Mouse (Mus musculus) stomach, embryonic 14.5 days (tissue): Measurements from ENCODE around the gene Adam15. TPM values are rescaled to one million over a fixed set of nuclear protein-coding genes. Genes with fewer than 3 reads are reported as not detected.

Experiments
- ATAC-seq: fragments of 200-750 bp; cut with Nextera tagmentation; 2 replicates; pipeline ENCODE4 v1.8.0; 2017; ENCODE audit warnings: low read depth, moderate TSS enrichment; ENCODE audit not compliant: insufficient number of reproducible peaks, insufficient read depth, low FRiP score
- H3K27ac ChIP-seq: fragments of 300-500 bp; sonication (generic); 2 replicates; pipeline ENCODE4 v1.5.1; 2014; ENCODE audit warnings: mild to moderate bottlenecking, low read length, moderate library complexity, mixed read lengths
- H3K27me3 ChIP-seq: fragments of 300-500 bp; sonication (generic); 2 replicates; pipeline ENCODE4 v1.6.1; 2014; ENCODE audit warnings: low read length, control low read depth, mixed read lengths; ENCODE audit not compliant: control insufficient read depth, insufficient read depth
- H3K36me3 ChIP-seq: fragments of 300-500 bp; sonication (generic); 2 replicates; pipeline ENCODE4 v1.6.1; 2014; ENCODE audit warnings: mild to moderate bottlenecking, control low read depth, low read length, moderate library complexity, mixed read lengths; ENCODE audit not compliant: control insufficient read depth, insufficient read depth
- H3K4me1 ChIP-seq: fragments of 300-500 bp; sonication (generic); 2 replicates; pipeline ENCODE4 v1.6.1; 2014; ENCODE audit warnings: low read length, control low read depth, mixed read lengths; ENCODE audit not compliant: control insufficient read depth, insufficient read depth
- H3K4me2 ChIP-seq: fragments of 300-500 bp; sonication (generic); replicated peaks from 2 replicates; pipeline ENCODE4 v1.6.1; 2014; ENCODE audit warnings: low read depth, low read length, control low read depth
- H3K4me3 ChIP-seq: fragments of 300-500 bp; sonication (generic); 2 replicates; pipeline ENCODE4 v1.5.1; 2014; ENCODE audit warnings: low read depth, low read length, control low read depth
- H3K9ac ChIP-seq: fragments of 300-500 bp; sonication (generic); replicated peaks from 2 replicates; pipeline ENCODE4 v1.6.1; 2014; ENCODE audit warnings: low read depth, mild to moderate bottlenecking, control low read depth, low read length, moderate library complexity, mixed read lengths
- H3K9me3 ChIP-seq: fragments of 300-500 bp; sonication (generic); 2 replicates; pipeline ENCODE4 v1.6.1; 2016; ENCODE audit warnings: low read depth, low read length, control low read depth; ENCODE audit not compliant: control insufficient read depth
- WGBS: fragments of 180-500 bp; shearing (Covaris S2); extraction: QIAGEN DNeasy Blood & Tissue Kit; methylation state at CpG from one replicate; pipeline ENCODE4 v1.1.7; 2014; 5-methylcytosine and 5-hydroxymethylcytosine counted together
- polyA plus RNA-seq: library from polyadenylated mRNA; unstranded; fragments of >200 nt; fragmentation: Nextera tagmentation; extraction: Ambion mirVana; gene quantifications from 2 replicates; pipeline ENCODE4 v1.2.1, GENCODE M21; 2014

Adam15 gene
- polyA plus RNA-seq, 1 experiment from 2014 or later: 27.9 TPM

DNA sequence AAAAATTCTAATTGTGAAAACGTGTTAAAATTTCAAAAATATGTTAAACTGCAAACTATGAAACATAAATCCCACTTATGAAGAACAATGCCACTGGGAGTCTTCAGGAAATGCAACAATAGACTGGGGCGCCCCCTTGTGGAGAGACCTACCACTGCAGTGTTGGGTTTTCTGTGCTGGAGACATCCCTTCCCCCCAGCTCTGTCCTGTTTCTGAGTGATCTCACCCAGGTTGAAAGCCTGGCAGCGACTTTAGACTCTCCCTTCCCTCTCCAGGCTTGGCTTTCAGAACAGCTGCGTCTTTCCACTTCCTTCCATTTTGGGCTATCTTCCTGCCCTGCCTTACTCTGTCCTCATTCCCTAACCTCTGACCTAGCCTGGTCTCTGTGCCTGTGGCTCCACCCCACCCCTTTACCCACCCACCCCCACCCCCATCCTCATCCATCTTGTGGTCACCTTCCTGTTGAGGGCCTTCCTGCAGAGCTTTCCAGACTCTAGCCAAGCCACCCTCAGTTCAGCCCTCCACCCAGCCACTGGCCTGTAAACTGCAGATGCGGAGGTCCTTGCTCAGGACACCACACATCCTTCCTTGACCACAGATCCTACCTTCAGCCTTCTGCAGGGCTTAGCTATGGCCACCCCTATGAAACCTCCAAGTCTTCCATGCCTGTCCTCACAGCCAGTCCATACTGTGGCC, 5.2 kb upstream of the Adam15 start:
- Histone ChIP-seq H3K9me3 (no peaks in the 10 kb centered on the region), H3K4me1 (peaks cover 4% of the 10 kb centered on the region; the same call in 1 of the 2 replicates), H3K27me3 (no peaks in the 10 kb centered on the region), H3K36me3 (no peaks in the 10 kb centered on the region), H3K9ac (no peak overlapping the region), H3K27ac (no peak overlapping the region), H3K4me2 (no peak overlapping the region), H3K4me3 (no peak overlapping the region)
- peak; percentile 23; the same call in 1 of the 2 replicates for ATAC-seq
- 15% methylated on average over 5 of the region's 5 CpGs for WGBS

- no peaks in the 10 kb centered on the region for H3K27me3 ChIP-seq
- 64% methylated on average over 5 of the region's 5 CpGs for WGBS
- no peaks in the 10 kb centered on the region for H3K9me3 ChIP-seq
- H3K9ac ChIP-seq: no peak overlapping the region
- H3K27ac ChIP-seq: no peak overlapping the region
- no peak overlapping the region for H3K4me2 ChIP-seq
- H3K4me3 ChIP-seq: no peak overlapping the region
- H3K4me1 ChIP-seq: peaks cover 10% of the 10 kb centered on the region; the same call in 1 of the 2 replicates
- no peaks in the 10 kb centered on the region for H3K36me3 ChIP-seq
- ATAC-seq: no peak
These were observed 1.5 kb upstream of the Adam15 start for GRCm38 (mm10) chr3:89351271-89351670.

- 2% methylated on average over 38 of the region's 38 CpGs for WGBS
- Histone ChIP-seq H3K4me2 (peak overlapping the region; percentile 85), H3K4me1 (peaks cover 10% of the 10 kb centered on the region; the same call in 1 of the 2 replicates)
These were observed 606 bp downstream of the Adam15 start for GRCm38 (mm10) chr3:89348911-89349868.

GRCm38 (mm10) chr3:89347916-89348315, 1.9 kb downstream of the Adam15 start:
- H3K4me2 ChIP-seq: 0 out of 2 replicates have a peak overlapping the region, but pooled peaks have one; percentile 85
- no peaks in the 10 kb centered on the region; the same call in 1 of the 2 replicates for H3K36me3 ChIP-seq
- H3K4me1 ChIP-seq: peaks cover 10% of the 10 kb centered on the region; the same call in 1 of the 2 replicates
- ATAC-seq: no peak
- H3K9ac ChIP-seq: no peak overlapping the region
- H3K4me3 ChIP-seq: no peak overlapping the region
- H3K27me3 ChIP-seq: no peaks in the 10 kb centered on the region
- 80% methylated on average over 1 of the region's 1 CpGs for WGBS
- H3K27ac ChIP-seq: no peak overlapping the region; the same call in 1 of the 2 replicates
- H3K9me3 ChIP-seq: no peaks in the 10 kb centered on the region

More at GRCm38 (mm10) chr3:89348911-89349868, 606 bp downstream of the Adam15 start:
- H3K36me3 ChIP-seq: no peaks in the 10 kb centered on the region
- 0 out of 2 replicates have a peak overlapping the region, but pooled peaks have one; percentile 2 for H3K27ac ChIP-seq
- peak overlapping the region; percentile 54 for H3K4me3 ChIP-seq
- ATAC-seq: peak; percentile 21; the same call in 1 of the 2 replicates
- H3K27me3 ChIP-seq: no peaks in the 10 kb centered on the region
- no peaks in the 10 kb centered on the region for H3K9me3 ChIP-seq
- peak overlapping the region; percentile 31 for H3K9ac ChIP-seq

DNA sequence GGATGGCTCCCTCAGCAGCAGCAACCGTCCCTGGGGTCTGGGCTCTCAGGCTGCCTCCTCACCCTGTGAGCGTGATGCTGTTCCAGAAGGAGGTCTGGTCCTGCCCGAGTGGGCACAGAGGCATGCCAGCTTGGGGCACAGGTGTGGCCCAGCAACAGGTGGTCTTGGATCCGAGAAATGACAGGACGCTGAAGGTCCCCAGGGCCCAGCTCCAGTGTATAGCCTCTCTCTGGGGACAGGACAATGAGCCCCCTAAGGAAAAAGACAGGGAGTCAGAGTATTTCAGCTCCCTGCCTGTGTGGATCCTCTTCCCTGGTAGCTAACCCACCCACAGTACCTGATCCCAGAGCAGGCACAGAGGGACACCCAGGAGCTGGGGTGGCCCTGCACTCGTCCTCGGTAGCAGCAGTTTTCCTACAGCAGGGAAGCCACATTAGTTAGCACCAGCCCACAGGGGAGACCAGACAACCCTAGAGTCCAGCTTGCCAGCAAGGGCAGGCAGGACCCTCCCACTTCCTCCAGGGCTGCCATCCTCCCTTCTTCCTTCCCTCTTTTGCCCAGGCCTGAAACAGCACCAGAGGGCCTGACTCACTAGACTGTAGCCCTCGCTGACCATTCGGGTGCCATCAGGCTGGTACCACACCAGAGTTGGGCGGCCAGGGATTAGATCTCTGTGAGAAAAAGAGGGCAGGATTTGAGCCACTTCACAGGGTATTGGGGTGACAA, 2.8 kb downstream of the Adam15 start:
- H3K27ac ChIP-seq: no peak overlapping the region
- H3K4me1 ChIP-seq: peaks cover 10% of the 10 kb centered on the region; the same call in 1 of the 2 replicates
- no peaks in the 10 kb centered on the region; the same call in 1 of the 2 replicates for H3K36me3 ChIP-seq
- no peak for ATAC-seq
- no peaks in the 10 kb centered on the region for H3K27me3 ChIP-seq
- H3K9me3 ChIP-seq: no peaks in the 10 kb centered on the region
- WGBS: 85% methylated on average over 10 of the region's 10 CpGs
- no peak overlapping the region for H3K4me3 ChIP-seq
- H3K9ac ChIP-seq: no peak overlapping the region
- no peak overlapping the region for H3K4me2 ChIP-seq

GRCm38 (mm10) chr3:89343279-89343678, 6.5 kb downstream of the Adam15 start:
- H3K27ac ChIP-seq: no peak overlapping the region

DNA sequence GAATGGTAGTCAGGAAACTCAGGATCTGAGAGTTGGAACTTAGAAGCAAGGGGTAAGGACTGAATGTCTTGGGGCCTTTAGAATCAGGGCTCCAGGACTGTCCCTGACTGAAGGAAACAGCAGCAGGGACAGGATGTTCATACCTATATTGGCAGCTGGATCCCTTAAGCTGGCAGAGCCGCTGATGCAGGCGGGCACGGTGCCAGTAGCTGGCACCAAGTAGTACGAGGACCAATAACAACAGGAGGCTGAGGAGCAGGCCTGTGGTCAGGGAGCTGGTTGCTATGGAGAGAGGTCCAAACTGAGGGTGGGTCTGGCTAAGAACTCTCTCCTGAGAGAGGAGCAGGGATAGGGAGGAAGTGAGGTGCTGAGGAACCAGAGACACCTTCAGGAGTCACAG, 8.0 kb downstream of the Adam15 start:
- H3K9me3 ChIP-seq: no peaks in the 10 kb centered on the region
- no peak overlapping the region for H3K9ac ChIP-seq
- no peak overlapping the region for H3K4me3 ChIP-seq
- no peak overlapping the region for H3K4me2 ChIP-seq
- no peaks in the 10 kb centered on the region; the same call in 1 of the 2 replicates for H3K36me3 ChIP-seq
- 86% methylated on average over 4 of the region's 4 CpGs for WGBS
- ATAC-seq: no peak
- no peak overlapping the region for H3K27ac ChIP-seq
- no peaks in the 10 kb centered on the region for H3K27me3 ChIP-seq
- peaks cover 20% of the 10 kb centered on the region for H3K4me1 ChIP-seq

More at GRCm38 (mm10) chr3:89343279-89343678, 6.5 kb downstream of the Adam15 start:
- Histone ChIP-seq H3K4me3 (no peak overlapping the region), H3K9ac (no peak overlapping the region), H3K27me3 (no peaks in the 10 kb centered on the region), H3K9me3 (no peaks in the 10 kb centered on the region), H3K4me1 (peaks cover 17% of the 10 kb centered on the region), H3K36me3 (no peaks in the 10 kb centered on the region; the same call in 1 of the 2 replicates), H3K4me2 (no peak overlapping the region)
- 86% methylated on average over 7 of the region's 7 CpGs for WGBS
- no peak for ATAC-seq
